Mouse (Mus musculus) adrenal gland (tissue): ENCODE measurements around the gene Vmn2r31.
"Not testable (repeated sequence)": the region's sequence is repeated elsewhere in the genome, so short reads cannot be mapped to it uniquely, and the experiment has no call there.

Experiments
- intact Hi-C: fragments of 180-260 bp; cut with DNase I; formaldehyde crosslinking; loops from one replicate; pipeline ENCODE4 v1.15.1; 2025
- long read RNA-seq, 2 experiments: library from polyadenylated mRNA; unstranded; transcript quantifications; one replicate each; pipeline ENCODE4 v2.0.0; 2020; ENCODE audit warnings: borderline replicate concordance in 1 of 2; ENCODE audit not compliant: insufficient replicate concordance in 1 of 2

The Vmn2r31 gene
- long read RNA-seq, experiment 1, result 0 reads
- long read RNA-seq, experiment 2, result 0 reads

GRCm38 (mm10) chr7:7399603-7400002, at the start of gene Vmn2r31:
Vmn2r31 (minus strand) TSS chr7:7399703.
- intact Hi-C loops, result not testable (repeated sequence)

- intact Hi-C loops, result not testable (repeated sequence)
Measured at GRCm38 (mm10) chr7:7374431-7374830, 25.1 kb downstream of the Vmn2r31 start, which contains the start of gene Gm45783. Gm45783 (minus strand) TSS chr7:7374573.

GRCm38 (mm10) chr7:7337509-7337908, 62.0 kb downstream of the Vmn2r31 start, which contains the start of gene Vmn2r30:
Vmn2r30 (minus strand) TSS chr7:7337609.
- intact Hi-C loops, result not testable (repeated sequence)
